Mouse (Mus musculus): ENCODE data around the gene Tac4. TPM values are rescaled to one million over a fixed set of nuclear protein-coding genes. Genes with fewer than 3 reads are reported as not detected.

Gene Tac4
- polyA plus RNA-seq, 1 experiment from 2014 or later = not detected

- Histone ChIP-seq H3K36me3 (ENCODE audit: control insufficient read depth, insufficient read depth, low read length) (peaks cover 20% of the 10 kb centered on the region), H3K9ac (replicated peaks; ENCODE audit: low read length) (no peak overlapping the region), H3K27ac (replicated peaks; ENCODE audit: low read depth, low read length) (no peak overlapping the region), H3K4me1 (ENCODE audit: control insufficient read depth, insufficient read depth, low read length) (peaks cover 15% of the 10 kb centered on the region; the same call in 1 of the 2 replicates), H3K27me3 (ENCODE audit: control insufficient read depth, insufficient read depth, low read length) (no peaks in the 10 kb centered on the region), H3K4me3 (replicated peaks; ENCODE audit: low read depth, low read length) (no peak overlapping the region), H3K9me3 (ENCODE audit: control insufficient read depth, low read length) (no peaks in the 10 kb centered on the region), H3K4me2 (ENCODE audit: low read length) (no peak overlapping the region)
- ATAC-seq (ENCODE audit: low FRiP score, low TSS enrichment) (no peak), DNase-seq (no peak)
- WGBS = 46% methylated on average over 6 of the region's 6 CpGs
Observed at GRCm38 (mm10) chr11:95266540-95267245, 5.4 kb downstream of the Tac4 start.

DNA sequence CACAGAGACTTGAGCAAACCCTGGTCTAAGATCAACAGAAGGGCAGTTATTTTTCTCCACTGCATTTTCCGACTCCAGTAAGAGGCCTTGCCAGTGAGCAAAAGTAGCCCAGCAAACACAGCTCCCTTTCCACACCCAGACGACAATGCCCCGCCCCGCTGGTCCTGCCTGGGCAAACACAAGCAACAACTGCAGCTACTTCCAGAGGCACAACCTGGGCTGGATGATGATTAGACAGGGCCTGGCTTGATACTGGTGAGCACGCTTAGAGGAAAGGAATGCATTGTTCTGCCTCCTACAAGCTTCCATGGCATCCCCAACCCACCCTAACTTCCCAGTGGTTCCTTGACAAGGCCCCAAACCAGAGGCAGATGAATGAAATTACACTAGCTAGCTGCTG lies 12.3 kb downstream of the Tac4 start:
- Histone ChIP-seq H3K9ac (replicated peaks; ENCODE audit: low read length) (no peak overlapping the region), H3K9me3 (ENCODE audit: control insufficient read depth, low read length) (no peaks in the 10 kb centered on the region), H3K4me1 (ENCODE audit: control insufficient read depth, insufficient read depth, low read length) (no peaks in the 10 kb centered on the region), H3K36me3 (ENCODE audit: control insufficient read depth, insufficient read depth, low read length) (peaks cover 88% of the 10 kb centered on the region), H3K4me3 (replicated peaks; ENCODE audit: low read depth, low read length) (no peak overlapping the region), H3K27me3 (ENCODE audit: control insufficient read depth, insufficient read depth, low read length) (no peaks in the 10 kb centered on the region), H3K4me2 (ENCODE audit: low read length) (no peak overlapping the region), H3K27ac (replicated peaks; ENCODE audit: low read depth, low read length) (no peak overlapping the region)
- no peak for DNase-seq
- 91% methylated on average over 5 of the region's 5 CpGs for WGBS
- ATAC-seq (ENCODE audit: low FRiP score, low TSS enrichment) = no peak

GRCm38 (mm10) chr11:95274613-95275012 lies 13.3 kb downstream of the Tac4 start:
- no peak for ATAC-seq (ENCODE audit: low FRiP score, low TSS enrichment)
- Histone ChIP-seq H3K4me2 (ENCODE audit: low read length) (no peak overlapping the region), H3K4me3 (replicated peaks; ENCODE audit: low read depth, low read length) (no peak overlapping the region), H3K9me3 (ENCODE audit: control insufficient read depth, low read length) (no peaks in the 10 kb centered on the region), H3K9ac (replicated peaks; ENCODE audit: low read length) (no peak overlapping the region), H3K4me1 (ENCODE audit: control insufficient read depth, insufficient read depth, low read length) (no peaks in the 10 kb centered on the region), H3K27ac (replicated peaks; ENCODE audit: low read depth, low read length) (no peak overlapping the region), H3K36me3 (ENCODE audit: control insufficient read depth, insufficient read depth, low read length) (peaks cover 92% of the 10 kb centered on the region), H3K27me3 (ENCODE audit: control insufficient read depth, insufficient read depth, low read length) (no peaks in the 10 kb centered on the region)
- 85% methylated on average over 3 of the region's 3 CpGs for WGBS
- no peak for DNase-seq

- DNase-seq (no peak), ATAC-seq (ENCODE audit: low FRiP score, low TSS enrichment) (no peak)
- Histone ChIP-seq H3K9me3 (ENCODE audit: control insufficient read depth, low read length) (no peaks in the 10 kb centered on the region), H3K9ac (replicated peaks; ENCODE audit: low read length) (no peak overlapping the region), H3K4me1 (ENCODE audit: control insufficient read depth, insufficient read depth, low read length) (no peaks in the 10 kb centered on the region), H3K4me3 (replicated peaks; ENCODE audit: low read depth, low read length) (no peak overlapping the region), H3K4me2 (ENCODE audit: low read length) (no peak overlapping the region), H3K36me3 (ENCODE audit: control insufficient read depth, insufficient read depth, low read length) (peaks cover 97% of the 10 kb centered on the region), H3K27ac (replicated peaks; ENCODE audit: low read depth, low read length) (no peak overlapping the region), H3K27me3 (ENCODE audit: control insufficient read depth, insufficient read depth, low read length) (no peaks in the 10 kb centered on the region)
- WGBS = 94% methylated on average over 6 of the region's 6 CpGs
Observed at GRCm38 (mm10) chr11:95276056-95276455, 14.7 kb downstream of the Tac4 start.

DNA sequence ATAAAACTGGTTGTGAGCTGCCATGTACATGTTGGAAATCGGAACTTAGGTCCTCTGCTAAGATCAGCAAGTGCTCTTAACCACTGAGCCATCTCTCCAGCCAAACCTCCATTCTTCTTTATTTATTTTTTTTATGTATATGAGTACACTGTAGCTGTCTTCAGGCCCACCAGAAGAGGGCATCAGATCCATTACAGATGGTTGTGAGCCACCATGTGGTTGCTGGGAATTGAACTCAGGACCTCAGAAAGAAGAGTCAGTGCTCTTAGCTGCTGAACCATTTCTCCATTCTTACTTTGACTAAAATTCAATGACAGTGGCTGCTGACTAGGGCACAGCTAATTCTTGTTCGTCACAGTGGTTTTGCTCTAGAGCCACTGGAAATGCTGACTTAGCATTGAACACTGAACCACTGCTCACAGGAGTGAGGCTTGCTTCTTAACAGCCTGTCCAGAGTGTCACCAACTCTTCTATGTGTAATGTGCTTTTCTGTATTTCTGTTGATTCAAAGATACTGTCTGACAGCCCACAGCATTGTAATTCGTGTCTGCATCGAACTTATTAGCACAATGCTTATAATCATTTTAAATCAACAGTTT lies 17.8 kb downstream of the Tac4 start:
- no peak for DNase-seq
- 92% methylated on average over 4 of the region's 4 CpGs for WGBS
- no peaks in the 10 kb centered on the region for H3K9me3 ChIP-seq (ENCODE audit: control insufficient read depth, low read length)

GRCm38 (mm10) chr11:95282331-95282730 lies 21.0 kb downstream of the Tac4 start:
- no peak for ATAC-seq (ENCODE audit: low FRiP score, low TSS enrichment)
- Histone ChIP-seq H3K27me3 (ENCODE audit: control insufficient read depth, insufficient read depth, low read length) (no peaks in the 10 kb centered on the region), H3K4me1 (ENCODE audit: control insufficient read depth, insufficient read depth, low read length) (no peaks in the 10 kb centered on the region), H3K9me3 (ENCODE audit: control insufficient read depth, low read length) (no peaks in the 10 kb centered on the region), H3K36me3 (ENCODE audit: control insufficient read depth, insufficient read depth, low read length) (peaks cover 95% of the 10 kb centered on the region), H3K9ac (replicated peaks; ENCODE audit: low read length) (no peak overlapping the region), H3K4me2 (ENCODE audit: low read length) (no peak overlapping the region), H3K27ac (replicated peaks; ENCODE audit: low read depth, low read length) (no peak overlapping the region), H3K4me3 (replicated peaks; ENCODE audit: low read depth, low read length) (no peak overlapping the region)
- 93% methylated on average over 5 of the region's 5 CpGs for WGBS
- no peak for DNase-seq

More for the DNA sequence above, 17.8 kb downstream of the Tac4 start:
- Histone ChIP-seq H3K4me1 (ENCODE audit: control insufficient read depth, insufficient read depth, low read length) (no peaks in the 10 kb centered on the region), H3K4me2 (ENCODE audit: low read length) (no peak overlapping the region), H3K27me3 (ENCODE audit: control insufficient read depth, insufficient read depth, low read length) (no peaks in the 10 kb centered on the region), H3K9ac (replicated peaks; ENCODE audit: low read length) (no peak overlapping the region), H3K4me3 (replicated peaks; ENCODE audit: low read depth, low read length) (no peak overlapping the region), H3K36me3 (ENCODE audit: control insufficient read depth, insufficient read depth, low read length) (peaks cover 98% of the 10 kb centered on the region), H3K27ac (replicated peaks; ENCODE audit: low read depth, low read length) (no peak overlapping the region)
- no peak for ATAC-seq (ENCODE audit: low FRiP score, low TSS enrichment)

- Histone ChIP-seq H3K4me3 (replicated peaks; ENCODE audit: low read depth, low read length) (no peak overlapping the region), H3K36me3 (ENCODE audit: control insufficient read depth, insufficient read depth, low read length) (peaks cover 81% of the 10 kb centered on the region), H3K4me1 (ENCODE audit: control insufficient read depth, insufficient read depth, low read length) (no peaks in the 10 kb centered on the region), H3K9me3 (ENCODE audit: control insufficient read depth, low read length) (no peaks in the 10 kb centered on the region), H3K27me3 (ENCODE audit: control insufficient read depth, insufficient read depth, low read length) (no peaks in the 10 kb centered on the region), H3K4me2 (ENCODE audit: low read length) (no peak overlapping the region), H3K9ac (replicated peaks; ENCODE audit: low read length) (no peak overlapping the region), H3K27ac (replicated peaks; ENCODE audit: low read depth, low read length) (no peak overlapping the region)
- WGBS = 88% methylated on average over 4 of the region's 4 CpGs
- DNase-seq (no peak), ATAC-seq (ENCODE audit: low FRiP score, low TSS enrichment) (no peak)
Observed at GRCm38 (mm10) chr11:95291998-95292397, 30.7 kb downstream of the Tac4 start.

DNA sequence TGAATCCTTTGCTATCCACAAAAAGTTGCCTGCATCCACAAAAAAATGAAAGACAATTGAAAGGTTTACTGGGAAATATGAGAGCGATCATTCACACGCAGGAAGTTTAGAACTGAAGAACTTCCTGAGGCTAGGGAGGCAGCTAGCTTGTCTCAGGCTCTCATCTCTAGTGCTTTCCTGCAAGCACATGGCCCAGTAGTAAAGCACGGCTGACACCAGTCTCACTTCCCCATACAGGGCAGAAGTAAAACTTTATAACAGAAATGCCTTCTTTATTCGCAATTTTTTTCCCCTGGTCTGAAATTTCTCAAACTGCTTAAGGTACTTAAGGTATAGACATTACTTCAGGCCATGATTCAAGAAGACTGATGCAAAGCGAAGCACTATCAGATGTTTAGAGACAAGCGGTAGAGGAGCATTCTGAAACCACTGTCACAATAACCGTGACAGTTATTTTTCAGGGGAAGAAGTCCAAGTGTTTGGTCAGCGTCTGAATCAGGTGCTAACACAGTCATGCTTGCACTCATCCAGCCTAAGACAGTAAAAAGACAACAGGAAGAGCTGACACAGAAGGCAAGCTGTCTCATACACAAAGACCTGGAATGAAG lies 31.8 kb downstream of the Tac4 start:
- H3K4me2 ChIP-seq (ENCODE audit: low read length) = no peak overlapping the region
- DNase-seq = no peak
- no peak overlapping the region for H3K4me3 ChIP-seq (replicated peaks; ENCODE audit: low read depth, low read length)
- no peaks in the 10 kb centered on the region for H3K4me1 ChIP-seq (ENCODE audit: control insufficient read depth, insufficient read depth, low read length)
- no peaks in the 10 kb centered on the region for H3K9me3 ChIP-seq (ENCODE audit: control insufficient read depth, low read length)
- no peak for ATAC-seq (ENCODE audit: low FRiP score, low TSS enrichment)
- peaks cover 79% of the 10 kb centered on the region for H3K36me3 ChIP-seq (ENCODE audit: control insufficient read depth, insufficient read depth, low read length)
- H3K27me3 ChIP-seq (ENCODE audit: control insufficient read depth, insufficient read depth, low read length) = no peaks in the 10 kb centered on the region
- WGBS = 92% methylated on average over 8 of the region's 8 CpGs
- no peak overlapping the region for H3K9ac ChIP-seq (replicated peaks; ENCODE audit: low read length)
- no peak overlapping the region for H3K27ac ChIP-seq (replicated peaks; ENCODE audit: low read depth, low read length)

DNA sequence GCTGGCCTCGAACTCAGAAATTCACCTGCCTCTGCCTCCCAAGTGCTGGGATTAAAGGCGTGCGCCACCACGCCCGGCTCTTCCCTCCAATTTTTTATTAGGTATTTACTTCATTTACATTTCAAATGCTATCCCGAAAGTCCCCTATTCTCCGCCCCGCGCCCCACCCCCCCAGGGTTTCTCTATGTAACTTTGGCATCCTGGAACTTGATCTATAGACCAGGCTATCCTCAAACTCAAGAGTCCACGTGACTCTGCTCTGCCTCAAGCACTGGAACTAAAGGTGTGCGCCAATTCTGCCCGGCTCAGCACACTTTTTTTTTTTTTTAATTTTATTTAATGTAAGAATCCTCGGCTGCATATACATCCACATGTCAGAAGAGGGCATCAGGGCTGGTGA lies 34.4 kb downstream of the Tac4 start:
- no peaks in the 10 kb centered on the region for H3K9me3 ChIP-seq (ENCODE audit: control insufficient read depth, low read length)
- no peaks in the 10 kb centered on the region for H3K4me1 ChIP-seq (ENCODE audit: control insufficient read depth, insufficient read depth, low read length)
- H3K27ac ChIP-seq (replicated peaks; ENCODE audit: low read depth, low read length) = no peak overlapping the region
- H3K9ac ChIP-seq (replicated peaks; ENCODE audit: low read length) = no peak overlapping the region
- no peaks in the 10 kb centered on the region for H3K27me3 ChIP-seq (ENCODE audit: control insufficient read depth, insufficient read depth, low read length)
- DNase-seq (no peak), ATAC-seq (ENCODE audit: low FRiP score, low TSS enrichment) (no peak)
- no peak overlapping the region for H3K4me3 ChIP-seq (replicated peaks; ENCODE audit: low read depth, low read length)
- peaks cover 75% of the 10 kb centered on the region for H3K36me3 ChIP-seq (ENCODE audit: control insufficient read depth, insufficient read depth, low read length)
- no peak overlapping the region for H3K4me2 ChIP-seq (ENCODE audit: low read length)
- WGBS = 91% methylated on average over 13 of the region's 13 CpGs

Measured in midbrain, embryonic 14.5 days (tissue).